Mouse (Mus musculus): ENCODE results near the gene Wdr34. TPM values are rescaled to one million over a fixed set of nuclear protein-coding genes. Genes with fewer than 3 reads are reported as not detected.

Wdr34 gene
- polyA plus RNA-seq, 1 experiment from 2014 or later = 25.1 TPM

DNA sequence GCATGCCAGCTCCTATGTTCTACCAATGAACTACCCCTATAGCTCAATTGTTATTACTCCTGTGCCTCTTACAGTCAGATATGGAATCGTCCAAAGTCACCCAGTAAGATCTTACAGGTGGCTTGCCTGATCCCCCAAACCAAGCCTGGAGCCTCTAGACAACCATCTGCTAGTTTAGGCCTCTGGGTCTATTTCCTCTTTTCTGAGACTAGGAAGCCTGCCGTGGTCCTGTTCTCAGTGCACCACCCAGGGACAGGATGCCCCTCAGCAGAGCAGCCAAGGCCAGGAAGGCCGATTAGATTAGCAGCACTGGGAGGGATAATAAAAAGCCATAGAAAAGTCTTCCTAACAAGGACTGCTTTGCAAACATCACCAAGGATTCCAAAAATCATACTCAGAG is 1.1 kb upstream of the Wdr34 start:
- Histone ChIP-seq H3K9me3 (ENCODE audit: control insufficient read depth, low read length) (no peaks in the 10 kb centered on the region), H3K27me3 (replicated peaks; ENCODE audit: control insufficient read depth, insufficient read depth, low read length) (no peaks in the 10 kb centered on the region), H3K36me3 (ENCODE audit: control insufficient read depth, insufficient read depth, low read length) (no peaks in the 10 kb centered on the region), H3K27ac (ENCODE audit: low read depth, low read length) (peak overlapping the region; percentile 84), H3K9ac (ENCODE audit: low read depth, low read length) (no peak overlapping the region), H3K4me3 (ENCODE audit: low read depth, low read length) (no peak overlapping the region), H3K4me1 (replicated peaks; ENCODE audit: control insufficient read depth, insufficient read depth, low read length) (peaks cover 10% of the 10 kb centered on the region; the same call in 1 of the 2 replicates), H3K4me2 (no peak overlapping the region)
- 38% methylated on average over 3 of the region's 3 CpGs for WGBS
- DNase-seq (ENCODE audit: low spot score) (no peak), ATAC-seq (replicated peaks; ENCODE audit: low FRiP score) (no peak)

DNA sequence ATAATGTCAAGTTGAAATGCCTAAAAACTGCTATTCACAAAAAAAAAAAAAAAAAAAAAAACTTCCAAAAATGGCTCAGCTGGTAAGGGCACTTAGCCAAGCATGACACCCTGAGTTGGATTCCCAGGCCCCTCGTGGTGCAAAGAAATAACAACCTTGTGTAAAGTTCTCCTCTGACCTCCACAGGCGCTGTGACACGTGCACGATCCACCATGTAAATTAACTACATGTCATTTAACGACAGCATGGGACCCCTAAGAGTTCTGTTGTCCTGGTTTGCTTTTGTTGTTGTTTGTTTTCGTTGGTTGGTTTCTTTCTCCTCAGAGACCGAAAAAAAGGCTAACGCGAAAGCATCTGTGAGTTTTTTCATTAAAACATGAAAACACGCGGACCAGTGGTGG is 580 bp downstream of the Wdr34 start:
- no peak for DNase-seq (ENCODE audit: low spot score)
- Histone ChIP-seq H3K4me3 (ENCODE audit: low read depth, low read length) (peak overlapping the region; percentile 66), H3K9ac (ENCODE audit: low read depth, low read length) (peak overlapping the region; percentile 63), H3K27ac (ENCODE audit: low read depth, low read length) (peak overlapping the region; percentile 84), H3K4me2 (peak overlapping the region; percentile 71), H3K4me1 (replicated peaks; ENCODE audit: control insufficient read depth, insufficient read depth, low read length) (peaks cover 10% of the 10 kb centered on the region; the same call in 1 of the 2 replicates), H3K36me3 (ENCODE audit: control insufficient read depth, insufficient read depth, low read length) (no peaks in the 10 kb centered on the region), H3K27me3 (replicated peaks; ENCODE audit: control insufficient read depth, insufficient read depth, low read length) (no peaks in the 10 kb centered on the region), H3K9me3 (ENCODE audit: control insufficient read depth, low read length) (no peaks in the 10 kb centered on the region)
- ATAC-seq (replicated peaks; ENCODE audit: low FRiP score) = no peak
- 45% methylated on average over 11 of the region's 11 CpGs for WGBS

DNA sequence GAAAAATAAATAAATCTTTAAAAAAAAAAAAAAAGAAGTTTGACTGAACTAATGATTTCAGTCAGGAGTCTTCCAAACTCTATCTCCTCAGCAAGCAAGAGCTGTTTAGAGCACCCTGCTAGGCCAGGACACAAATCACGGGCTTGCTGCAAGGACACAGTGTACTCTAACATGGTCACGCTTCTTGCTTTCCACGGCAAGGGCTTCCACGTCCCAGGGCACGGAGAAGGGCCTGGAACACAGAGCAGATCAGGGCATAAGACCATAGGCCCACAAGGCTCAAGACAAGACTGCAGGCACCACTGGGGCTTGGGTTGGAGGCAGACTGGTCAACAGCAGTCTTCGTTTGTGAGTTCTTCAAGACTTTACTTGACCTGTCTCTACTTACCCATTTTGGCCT is 1.6 kb downstream of the Wdr34 start:
- Histone ChIP-seq H3K27me3 (replicated peaks; ENCODE audit: control insufficient read depth, insufficient read depth, low read length) (no peaks in the 10 kb centered on the region), H3K9me3 (ENCODE audit: control insufficient read depth, low read length) (no peaks in the 10 kb centered on the region), H3K4me1 (replicated peaks; ENCODE audit: control insufficient read depth, insufficient read depth, low read length) (peaks cover 16% of the 10 kb centered on the region), H3K27ac (ENCODE audit: low read depth, low read length) (no peak overlapping the region), H3K36me3 (ENCODE audit: control insufficient read depth, insufficient read depth, low read length) (no peaks in the 10 kb centered on the region), H3K4me3 (ENCODE audit: low read depth, low read length) (no peak overlapping the region; the same call in 1 of the 2 replicates), H3K4me2 (no peak overlapping the region; the same call in 1 of the 2 replicates), H3K9ac (ENCODE audit: low read depth, low read length) (no peak overlapping the region)
- no peak for DNase-seq (ENCODE audit: low spot score)
- WGBS = 94% methylated on average over 6 of the region's 6 CpGs
- ATAC-seq (replicated peaks; ENCODE audit: low FRiP score) = no peak

DNA sequence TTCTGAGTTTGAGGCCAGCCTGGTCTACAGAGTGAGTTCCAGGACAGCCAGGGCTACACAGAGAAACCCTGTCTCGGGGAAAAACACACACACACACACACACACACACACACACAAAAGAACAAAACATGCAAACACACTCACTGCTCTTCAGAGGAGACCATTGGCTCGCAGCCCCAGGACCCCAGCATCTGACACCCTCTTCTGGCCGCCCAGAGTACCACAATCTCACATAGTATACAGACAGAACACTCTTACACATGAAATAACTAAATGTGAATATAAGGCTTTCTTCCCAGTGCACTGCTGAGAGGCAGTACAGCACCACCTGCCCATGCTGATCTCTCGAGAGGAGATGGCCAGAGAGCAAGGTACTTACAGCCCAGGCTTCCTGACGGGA is 4.1 kb downstream of the Wdr34 start:
- H3K36me3 ChIP-seq (ENCODE audit: control insufficient read depth, insufficient read depth, low read length) = no peaks in the 10 kb centered on the region
- no peaks in the 10 kb centered on the region for H3K27me3 ChIP-seq (replicated peaks; ENCODE audit: control insufficient read depth, insufficient read depth, low read length)
- no peak overlapping the region for H3K9ac ChIP-seq (ENCODE audit: low read depth, low read length)
- no peak overlapping the region for H3K4me2 ChIP-seq
- no peak for DNase-seq (ENCODE audit: low spot score)
- no peaks in the 10 kb centered on the region for H3K9me3 ChIP-seq (ENCODE audit: control insufficient read depth, low read length)
- no peak for ATAC-seq (replicated peaks; ENCODE audit: low FRiP score)
- H3K4me3 ChIP-seq (ENCODE audit: low read depth, low read length) = no peak overlapping the region
- 75% methylated on average over 5 of the region's 5 CpGs for WGBS
- peaks cover 11% of the 10 kb centered on the region for H3K4me1 ChIP-seq (replicated peaks; ENCODE audit: control insufficient read depth, insufficient read depth, low read length)
- H3K27ac ChIP-seq (ENCODE audit: low read depth, low read length) = no peak overlapping the region

DNA sequence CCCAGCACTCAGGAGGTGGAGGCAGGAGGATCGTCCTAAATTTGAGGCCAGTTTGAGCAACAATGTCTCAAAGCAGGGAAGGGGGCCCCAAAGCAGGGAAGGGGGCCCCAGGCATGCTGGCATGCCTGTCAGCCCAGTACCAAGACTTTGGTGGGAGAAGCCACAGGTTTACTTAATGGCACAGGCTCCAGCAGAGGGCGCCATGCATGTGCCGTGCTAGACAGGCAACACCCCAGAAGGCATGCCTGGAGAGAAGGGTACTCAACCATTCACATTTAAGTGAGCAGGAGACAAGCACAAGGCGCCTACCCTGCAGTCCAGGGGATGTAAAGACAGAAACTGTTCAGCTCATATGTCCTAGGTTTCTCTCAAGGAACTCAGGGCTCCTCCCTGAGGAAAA is 6.2 kb downstream of the Wdr34 start:
- peak; percentile 72 for DNase-seq (ENCODE audit: low spot score)
- Histone ChIP-seq H3K27me3 (replicated peaks; ENCODE audit: control insufficient read depth, insufficient read depth, low read length) (no peaks in the 10 kb centered on the region), H3K4me2 (no peak overlapping the region), H3K9ac (ENCODE audit: low read depth, low read length) (peak overlapping the region; percentile 34), H3K4me1 (replicated peaks; ENCODE audit: control insufficient read depth, insufficient read depth, low read length) (peaks cover 7% of the 10 kb centered on the region), H3K4me3 (ENCODE audit: low read depth, low read length) (no peak overlapping the region), H3K36me3 (ENCODE audit: control insufficient read depth, insufficient read depth, low read length) (no peaks in the 10 kb centered on the region), H3K27ac (ENCODE audit: low read depth, low read length) (no peak overlapping the region), H3K9me3 (ENCODE audit: control insufficient read depth, low read length) (no peaks in the 10 kb centered on the region)
- peak; percentile 70; the same call in 1 of the 2 replicates for ATAC-seq (replicated peaks; ENCODE audit: low FRiP score)
- 10% methylated on average over 4 of the region's 4 CpGs for WGBS

DNA sequence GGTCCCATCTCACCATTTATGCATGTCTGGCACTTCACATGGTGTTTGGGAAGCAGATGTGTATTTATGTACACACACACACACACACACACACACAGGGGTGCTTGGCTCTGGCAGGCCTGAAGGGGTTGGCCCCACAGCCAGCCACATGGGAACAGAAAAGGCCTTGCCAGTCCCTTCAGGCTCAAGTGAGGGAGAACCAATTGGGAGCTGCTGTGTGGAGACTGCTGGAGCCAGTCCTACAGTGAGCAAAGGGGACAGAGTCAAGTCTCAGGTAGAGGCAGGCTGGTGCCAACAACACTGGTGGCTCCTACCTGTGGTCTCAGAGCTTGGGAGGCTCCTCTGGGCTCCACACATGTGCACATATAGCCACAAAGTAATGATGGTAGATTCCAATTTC is 9.0 kb downstream of the Wdr34 start:
- Histone ChIP-seq H3K4me2 (no peak overlapping the region), H3K4me1 (replicated peaks; ENCODE audit: control insufficient read depth, insufficient read depth, low read length) (peaks cover 7% of the 10 kb centered on the region), H3K27ac (ENCODE audit: low read depth, low read length) (no peak overlapping the region), H3K27me3 (replicated peaks; ENCODE audit: control insufficient read depth, insufficient read depth, low read length) (no peaks in the 10 kb centered on the region), H3K4me3 (ENCODE audit: low read depth, low read length) (no peak overlapping the region), H3K9me3 (ENCODE audit: control insufficient read depth, low read length) (no peaks in the 10 kb centered on the region), H3K36me3 (ENCODE audit: control insufficient read depth, insufficient read depth, low read length) (no peaks in the 10 kb centered on the region), H3K9ac (ENCODE audit: low read depth, low read length) (no peak overlapping the region)
- DNase-seq (ENCODE audit: low spot score) (no peak), ATAC-seq (replicated peaks; ENCODE audit: low FRiP score) (no peak)

DNA sequence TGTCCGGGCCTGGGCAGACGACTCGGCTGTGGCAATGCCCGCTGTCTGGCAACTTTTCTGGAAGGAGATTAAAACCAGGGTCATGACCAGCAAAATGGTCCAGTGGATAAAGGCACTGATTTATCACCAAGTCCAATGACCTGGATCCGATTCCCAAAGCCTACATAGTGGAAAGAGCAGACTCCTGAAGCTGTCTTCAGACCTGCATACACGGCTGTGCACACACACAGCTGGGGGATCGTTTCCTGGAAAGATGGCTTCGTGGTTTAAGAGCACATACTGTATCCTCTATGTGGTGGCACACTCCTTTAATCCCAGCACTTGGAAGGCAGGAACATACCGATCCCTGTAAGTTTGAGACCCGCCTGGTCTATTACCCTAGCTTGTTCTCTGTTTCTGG is 10.3 kb downstream of the Wdr34 start:
- Histone ChIP-seq H3K27me3 (replicated peaks; ENCODE audit: control insufficient read depth, insufficient read depth, low read length) (no peaks in the 10 kb centered on the region), H3K36me3 (ENCODE audit: control insufficient read depth, insufficient read depth, low read length) (no peaks in the 10 kb centered on the region), H3K4me2 (no peak overlapping the region), H3K4me1 (replicated peaks; ENCODE audit: control insufficient read depth, insufficient read depth, low read length) (peaks cover 7% of the 10 kb centered on the region), H3K4me3 (ENCODE audit: low read depth, low read length) (no peak overlapping the region), H3K27ac (ENCODE audit: low read depth, low read length) (no peak overlapping the region), H3K9me3 (ENCODE audit: control insufficient read depth, low read length) (no peaks in the 10 kb centered on the region), H3K9ac (ENCODE audit: low read depth, low read length) (no peak overlapping the region)
- ATAC-seq (replicated peaks; ENCODE audit: low FRiP score) (no peak), DNase-seq (ENCODE audit: low spot score) (no peak)
- 89% methylated on average over 10 of the region's 10 CpGs for WGBS

DNA sequence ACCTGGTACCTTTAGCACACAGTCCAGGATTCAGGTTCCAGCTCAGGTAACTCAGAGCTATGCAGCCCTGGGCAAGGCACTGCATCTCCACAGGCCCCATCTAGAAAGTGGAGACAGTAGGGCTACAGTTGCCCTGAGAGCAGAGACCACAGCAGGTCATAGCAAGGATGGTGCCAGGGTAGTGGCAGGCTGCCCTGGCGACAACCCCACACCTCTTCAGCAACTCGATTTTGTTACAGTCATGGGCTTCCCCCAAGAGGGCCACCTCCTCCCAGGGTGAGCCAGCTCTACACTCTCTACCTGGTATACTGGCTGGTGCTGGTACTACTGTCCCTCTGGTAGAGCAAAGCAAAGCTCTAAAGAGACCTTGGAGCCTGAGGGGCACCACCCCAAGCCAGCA is 10.9 kb downstream of the Wdr34 start:
- Histone ChIP-seq H3K9me3 (ENCODE audit: control insufficient read depth, low read length) (no peaks in the 10 kb centered on the region), H3K27ac (ENCODE audit: low read depth, low read length) (no peak overlapping the region), H3K4me2 (no peak overlapping the region), H3K4me1 (replicated peaks; ENCODE audit: control insufficient read depth, insufficient read depth, low read length) (peaks cover 6% of the 10 kb centered on the region), H3K36me3 (ENCODE audit: control insufficient read depth, insufficient read depth, low read length) (no peaks in the 10 kb centered on the region; the same call in 1 of the 2 replicates), H3K27me3 (replicated peaks; ENCODE audit: control insufficient read depth, insufficient read depth, low read length) (no peaks in the 10 kb centered on the region), H3K4me3 (ENCODE audit: low read depth, low read length) (no peak overlapping the region), H3K9ac (ENCODE audit: low read depth, low read length) (no peak overlapping the region)
- WGBS = 89% methylated on average over 2 of the region's 2 CpGs
- ATAC-seq (replicated peaks; ENCODE audit: low FRiP score) (no peak), DNase-seq (ENCODE audit: low spot score) (no peak)

DNA sequence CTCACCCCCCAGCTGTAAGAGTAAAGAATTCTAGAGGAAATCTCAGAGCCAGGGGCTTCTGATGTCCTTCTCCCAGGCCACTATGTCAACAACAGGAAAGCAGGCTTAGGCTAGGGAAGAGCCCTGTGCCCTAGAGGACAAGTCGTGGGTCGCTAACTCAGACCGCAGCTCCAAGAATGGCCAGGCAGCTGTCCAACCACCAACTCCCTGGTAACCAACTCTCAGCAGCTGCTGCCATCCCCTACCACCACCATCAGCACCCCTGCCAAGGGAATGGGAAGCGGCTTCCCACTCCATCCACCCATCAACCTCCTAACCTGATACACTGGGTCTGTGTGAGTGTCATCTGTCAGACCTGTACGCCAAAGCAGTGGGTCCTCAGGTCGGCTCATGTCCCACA is 15.7 kb downstream of the Wdr34 start:
- ATAC-seq (replicated peaks; ENCODE audit: low FRiP score) (no peak), DNase-seq (ENCODE audit: low spot score) (no peak)
- Histone ChIP-seq H3K4me1 (replicated peaks; ENCODE audit: control insufficient read depth, insufficient read depth, low read length) (no peaks in the 10 kb centered on the region), H3K4me2 (no peak overlapping the region), H3K4me3 (ENCODE audit: low read depth, low read length) (no peak overlapping the region), H3K27ac (ENCODE audit: low read depth, low read length) (no peak overlapping the region), H3K36me3 (ENCODE audit: control insufficient read depth, insufficient read depth, low read length) (peaks cover 25% of the 10 kb centered on the region), H3K9ac (ENCODE audit: low read depth, low read length) (no peak overlapping the region), H3K27me3 (replicated peaks; ENCODE audit: control insufficient read depth, insufficient read depth, low read length) (no peaks in the 10 kb centered on the region), H3K9me3 (ENCODE audit: control insufficient read depth, low read length) (no peaks in the 10 kb centered on the region)
- 82% methylated on average over 6 of the region's 6 CpGs for WGBS
